Mouse (Mus musculus) ES-E14 (cell line): ENCODE results near the gene Kank2. TPM values are rescaled to one million over a fixed set of nuclear protein-coding genes. Genes with fewer than 3 reads are reported as not detected.

Experiments used
- DNase-seq: peaks from one replicate; pipeline ENCODE4 v3.0.0-alpha.2; 2013; ENCODE audit warnings: low read depth, low spot score
- H3K27ac ChIP-seq: 2 replicates; pipeline ENCODE4 v1.5.1; 2012; ENCODE audit warnings: low read depth, mild to moderate bottlenecking, low read length, moderate library complexity, mixed read lengths; ENCODE audit not compliant: poor library complexity, insufficient read depth, severe bottlenecking
- H3K36me3 ChIP-seq: 2 replicates; pipeline ENCODE4 v1.6.1; 2012; ENCODE audit warnings: mild to moderate bottlenecking, low read length, moderate library complexity, mixed read lengths; ENCODE audit not compliant: control insufficient read depth, poor library complexity, insufficient read depth, severe bottlenecking
- H3K4me1 ChIP-seq, 2 experiments: fragments of 150-350 bp in 1 of 2; sonication (generic) in 1 of 2; 2 replicates each; pipeline ENCODE4 v1.6.1; 2012; ENCODE audit warnings: low read length in 2 of 2, mild to moderate bottlenecking in 1 of 2, mixed read lengths in 1 of 2; ENCODE audit not compliant: control insufficient read depth in 2 of 2, insufficient read depth in 2 of 2, poor library complexity in 1 of 2
- H3K4me3 ChIP-seq, 2 experiments: fragments of 150-350 bp in 1 of 2; sonication (generic) in 1 of 2; 2 replicates each; pipeline ENCODE4 v1.5.1; 2012; ENCODE audit warnings: low read length in 2 of 2, low read depth in 1 of 2, mild to moderate bottlenecking in 1 of 2, mixed read lengths in 1 of 2; ENCODE audit not compliant: insufficient read depth in 1 of 2, poor library complexity in 1 of 2, severe bottlenecking in 1 of 2
- H3K9ac ChIP-seq: 2 replicates; pipeline ENCODE4 v1.6.1; 2012; ENCODE audit warnings: low read depth, mild to moderate bottlenecking, low read length, mixed read lengths; ENCODE audit not compliant: poor library complexity, insufficient read depth, severe bottlenecking
- H3K9me3 ChIP-seq: fragments of 150-350 bp; sonication (generic); 2 replicates; pipeline ENCODE4 v1.6.1; 2012; ENCODE audit warnings: low read depth, mild to moderate bottlenecking, low read length; ENCODE audit not compliant: control insufficient read depth, insufficient read depth
- CHD2 ChIP-seq: IDR thresholded peaks from 2 replicates; pipeline ENCODE4 v1.6.1; 2014; ENCODE audit warnings: mild to moderate bottlenecking, low read depth, low read length, inconsistent platforms
- HCFC1 ChIP-seq: IDR thresholded peaks from 2 replicates; pipeline ENCODE4 v1.6.1; 2012; ENCODE audit warnings: low read length, inconsistent platforms, borderline replicate concordance; ENCODE audit not compliant: insufficient read depth
- MAFK ChIP-seq: IDR thresholded peaks from 2 replicates; pipeline ENCODE4 v1.6.1; 2014; ENCODE audit warnings: mild to moderate bottlenecking, low read depth, low read length, inconsistent platforms; ENCODE audit not compliant: insufficient read depth
- ZC3H11A ChIP-seq: IDR thresholded peaks from 2 replicates; pipeline ENCODE4 v1.6.1; 2012; ENCODE audit warnings: low read depth, mild to moderate bottlenecking, inconsistent platforms, low read length, borderline replicate concordance
- ZNF384 ChIP-seq: IDR thresholded peaks from 2 replicates; pipeline ENCODE4 v1.6.1; 2012; ENCODE audit warnings: low read depth, low read length, inconsistent platforms
- in situ Hi-C, 2 experiments: fragments of 600-800 bp; cut with MboI; formaldehyde crosslinking; loops; one replicate each; pipeline ENCODE4 v1.15.1; 2025; ENCODE audit warnings: low sequenced_read_pairs in 2 of 2, inconsistent platforms in 1 of 2; ENCODE audit not compliant: unreplicated experiment in 2 of 2
- total RNA-seq: library from RNA; depleted of rRNA; stranded (reverse); fragments of 300-350 nt; gene quantifications from 2 replicates; pipeline ENCODE4 v1.2.3, GENCODE M21; 2012

Gene Kank2
- total RNA-seq, 1 experiment, result 32.6 TPM

- H3K27ac ChIP-seq, result no peak overlapping the region
- no peaks in the 10 kb centered on the region for H3K9me3 ChIP-seq
- in situ Hi-C loops, result no loop called here
- no peak for TF ChIP-seq CHD2
- TF ChIP-seq MAFK, result no peak
- no peak for TF ChIP-seq ZC3H11A
- TF ChIP-seq HCFC1, result no peak
- no peak for TF ChIP-seq ZNF384
- peaks cover 7 to 19% of the 10 kb centered on the region in 2 experiments for H3K4me1 ChIP-seq
- peak overlapping the region; percentile 89 to 93 for H3K4me3 ChIP-seq
- peaks cover 20% of the 10 kb centered on the region for H3K36me3 ChIP-seq
- no peak for DNase-seq
- H3K9ac ChIP-seq, result peak overlapping the region; percentile 93; the same call in 1 of the 2 replicates
These were observed 39.7 kb downstream of the Kank2 start for GRCm38 (mm10) chr9:21758576-21759529.

GRCm38 (mm10) chr9:21754516-21755321 lies 43.8 kb downstream of the Kank2 start:
- no peak for DNase-seq
- in situ Hi-C loops, result no loop called here
- H3K9me3 ChIP-seq, result no peaks in the 10 kb centered on the region
- no peak overlapping the region for H3K4me3 ChIP-seq
- H3K27ac ChIP-seq, result no peak overlapping the region
- TF ChIP-seq ZC3H11A, result no peak
- peaks cover 20% of the 10 kb centered on the region for H3K36me3 ChIP-seq
- peaks cover 2 to 24% of the 10 kb centered on the region in 2 experiments for H3K4me1 ChIP-seq
- H3K9ac ChIP-seq, result no peak overlapping the region

- in situ Hi-C loops, result no loop called here
- no peaks in the 10 kb centered on the region for H3K9me3 ChIP-seq
- H3K4me3 ChIP-seq, result no peak overlapping the region
- TF ChIP-seq HCFC1 (no peak), CHD2 (no peak), ZC3H11A (no peak), MAFK (no peak), ZNF384 (no peak)
- no peak overlapping the region for H3K27ac ChIP-seq
- peaks cover 22% of the 10 kb centered on the region for H3K36me3 ChIP-seq
- H3K4me1 ChIP-seq, result peaks cover 2 to 24% of the 10 kb centered on the region in 2 experiments
- no peak overlapping the region for H3K9ac ChIP-seq
- no peak for DNase-seq
These were observed 44.5 kb downstream of the Kank2 start for GRCm38 (mm10) chr9:21754003-21754402.

- H3K36me3 ChIP-seq, result peaks cover 32% of the 10 kb centered on the region
These were observed 46.2 kb downstream of the Kank2 start for GRCm38 (mm10) chr9:21752252-21752792.

More at GRCm38 (mm10) chr9:21752252-21752792, 46.2 kb downstream of the Kank2 start:
- no peak for DNase-seq
- TF ChIP-seq CHD2, result no peak
- TF ChIP-seq HCFC1, result no peak
- no peak for TF ChIP-seq MAFK
- no peak for TF ChIP-seq ZNF384
- no peak for TF ChIP-seq ZC3H11A
- in situ Hi-C loops, result no loop called here
- H3K27ac ChIP-seq, result no peak overlapping the region; the same call in 1 of the 2 replicates
- peaks cover 0 to 17% of the 10 kb centered on the region in 2 experiments; a peak in 3 of 4 replicates for H3K4me1 ChIP-seq
- no peaks in the 10 kb centered on the region for H3K9me3 ChIP-seq
- H3K9ac ChIP-seq, result no peak overlapping the region
- no peak overlapping the region for H3K4me3 ChIP-seq
